Mouse (Mus musculus): ENCODE data around the gene Dzip3.

GRCm38 (mm10) chr16:48913206-48913605 lies 80.8 kb downstream of the Dzip3 start:
- no peak for TF ChIP-seq EP300 (IDR thresholded peaks at IDR 0.05; ENCODE audit: insufficient read depth, low read depth, low read length)
- TF ChIP-seq CTCF (IDR thresholded peaks at IDR 0.05), result no peak

Data from heart, adult 2 months (tissue).